Mouse (Mus musculus) hematopoietic stem cell, adult 5-6 weeks (primary cell): ENCODE measurements around the gene Vmp1. TPM values are rescaled to one million over a fixed set of nuclear protein-coding genes. Genes with fewer than 3 reads are reported as not detected.

Experiments used
- ATAC-seq, 2 experiments: fragments of 125-278 bp in 1 of 2; replicated peaks in 1 of 2; 2 replicates each; pipeline ENCODE4 v1.8.0; 2016 to 2017; ENCODE audit warnings: inconsistent platforms in 2 of 2, mild to moderate bottlenecking in 2 of 2, moderate number of reproducible peaks in 2 of 2, low read depth in 1 of 2, moderate TSS enrichment in 1 of 2; ENCODE audit not compliant: low FRiP score in 2 of 2, poor library complexity in 2 of 2, severe bottlenecking in 2 of 2, insufficient read depth in 1 of 2, low TSS enrichment in 1 of 2
- total RNA-seq: library from RNA; stranded (forward); fragments of 172-1452, 232-1000 nt; gene quantifications from 2 replicates; pipeline ENCODE4 v1.2.3, GENCODE M21; 2017

Vmp1 gene
- total RNA-seq, 1 experiment from 2014 or later, result 202 TPM

DNA sequence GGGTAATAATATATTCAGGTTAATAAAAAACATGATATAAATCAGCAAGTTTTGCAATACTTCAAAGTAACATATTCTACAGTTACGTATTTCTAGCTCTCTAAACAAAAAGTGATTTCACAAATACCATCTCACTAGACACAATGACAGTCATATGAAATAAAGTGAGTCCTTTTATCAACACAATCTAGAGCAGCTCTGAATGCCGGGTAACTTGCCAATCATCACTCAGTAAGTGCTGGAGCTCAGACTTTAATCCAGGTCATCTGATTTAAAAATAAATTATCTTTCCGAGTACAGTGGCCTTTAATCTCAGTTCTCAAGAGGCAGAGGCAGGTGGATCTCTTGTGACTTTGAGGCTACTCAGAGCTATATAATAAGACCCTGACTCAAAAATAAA is 2.2 kb downstream of the Vmp1 start:
- no peak for ATAC-seq

DNA sequence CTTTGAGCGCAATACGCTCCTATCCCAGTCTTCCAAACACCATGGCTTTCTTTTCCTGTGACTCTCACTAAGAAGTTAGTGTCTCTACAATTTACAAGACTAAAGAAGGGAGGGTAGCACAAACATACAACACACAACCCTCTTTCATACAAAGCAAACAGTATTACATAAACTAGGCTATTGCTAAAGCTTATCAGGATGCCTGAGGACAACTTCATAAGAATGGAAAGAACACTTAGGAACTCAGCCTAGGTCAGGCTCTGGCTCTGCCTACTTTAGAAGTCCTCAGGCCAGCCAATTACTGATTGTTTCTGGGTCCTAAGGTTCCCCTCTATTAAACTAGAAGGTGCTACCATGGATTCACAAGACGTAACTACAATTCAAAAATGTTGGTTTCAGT is 2.9 kb downstream of the Vmp1 start:
- no peak for ATAC-seq

DNA sequence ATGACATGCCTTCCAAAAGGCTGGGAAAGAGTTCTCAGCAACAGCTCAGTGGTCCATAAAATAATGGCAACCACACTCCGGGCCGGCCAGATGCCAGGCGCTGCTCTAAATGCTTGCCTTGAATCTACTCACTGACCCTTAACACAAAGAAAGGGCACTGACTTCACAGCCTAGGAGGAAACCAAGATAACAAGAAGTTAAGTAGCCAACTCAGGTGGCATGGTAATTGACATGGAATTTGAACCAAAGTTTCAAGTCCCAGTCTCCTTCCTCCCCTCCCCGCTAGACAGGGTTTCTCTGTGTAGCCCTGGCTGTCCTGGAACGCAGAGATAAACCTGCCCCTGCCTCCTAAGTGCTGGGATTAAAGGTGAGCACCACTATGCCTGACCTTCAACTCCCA is 4.7 kb downstream of the Vmp1 start:
- ATAC-seq, result no peak

DNA sequence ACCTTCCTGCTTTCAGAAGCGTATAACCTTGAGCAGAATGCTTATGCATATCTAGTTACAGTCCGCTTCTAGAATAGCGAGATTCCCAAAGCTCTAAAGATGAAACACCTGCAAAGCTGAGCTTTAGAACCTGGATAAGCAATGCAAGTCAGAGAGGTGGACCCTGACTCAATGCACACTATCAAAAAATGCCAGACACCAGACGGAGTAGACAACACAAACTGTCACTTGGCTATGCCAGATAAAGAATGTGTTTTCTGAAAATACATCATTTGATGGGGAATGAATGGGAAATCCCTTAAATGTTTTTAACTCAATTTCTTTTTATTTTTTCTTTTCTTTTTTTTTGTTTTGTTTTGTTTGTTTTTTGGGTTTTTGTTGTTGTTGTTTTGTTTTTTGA is 8.1 kb downstream of the Vmp1 start:
- no peak for ATAC-seq

DNA sequence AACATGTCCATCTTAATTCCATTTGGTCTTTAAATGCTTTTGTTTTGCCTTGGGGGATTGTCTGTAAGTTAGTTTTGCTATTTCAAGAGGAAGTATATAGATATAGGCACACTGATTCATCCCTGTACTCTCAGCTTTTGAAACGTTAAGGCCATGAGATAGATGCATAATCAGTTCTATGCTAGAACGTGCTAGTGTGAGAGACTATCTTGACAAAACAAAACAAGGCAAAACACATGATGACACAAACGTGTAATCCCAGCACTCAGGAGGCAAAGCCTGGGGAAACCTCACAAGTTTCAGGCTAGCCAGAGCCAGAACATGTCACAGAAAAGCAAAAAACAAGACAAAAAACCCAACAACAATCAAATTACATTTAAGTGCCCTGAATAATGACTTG is 10.9 kb downstream of the Vmp1 start:
- ATAC-seq, result no peak

DNA sequence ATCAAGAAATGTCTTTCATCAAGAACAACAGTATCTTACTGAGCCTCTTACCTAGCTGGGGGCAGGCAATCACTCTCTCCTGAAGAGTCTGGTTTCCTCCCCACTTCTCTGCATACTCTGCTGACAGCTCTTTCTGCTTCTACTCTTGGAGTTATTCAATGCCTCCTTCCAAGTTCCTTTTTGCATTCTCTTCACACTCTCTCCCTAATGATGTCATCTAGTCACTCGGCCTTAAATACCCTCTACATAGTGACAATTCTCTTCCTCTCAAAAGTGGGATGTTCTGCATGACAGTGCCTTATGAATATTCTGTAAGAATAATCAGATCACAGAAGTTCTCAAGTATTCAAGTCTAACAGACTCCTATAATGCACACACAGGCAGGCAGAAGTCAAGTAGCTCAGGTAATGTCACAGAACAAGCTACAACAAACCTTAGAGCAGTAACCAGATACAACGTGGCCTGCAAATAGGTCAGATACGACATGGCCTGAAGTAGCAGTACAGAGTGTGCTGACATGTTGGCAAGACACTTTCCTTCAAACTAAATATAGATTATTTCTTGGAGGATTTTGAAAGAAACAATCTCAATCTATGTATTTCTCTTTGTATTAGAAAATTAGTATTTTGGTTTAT is 12.5 kb downstream of the Vmp1 start:
- no peak for ATAC-seq

DNA sequence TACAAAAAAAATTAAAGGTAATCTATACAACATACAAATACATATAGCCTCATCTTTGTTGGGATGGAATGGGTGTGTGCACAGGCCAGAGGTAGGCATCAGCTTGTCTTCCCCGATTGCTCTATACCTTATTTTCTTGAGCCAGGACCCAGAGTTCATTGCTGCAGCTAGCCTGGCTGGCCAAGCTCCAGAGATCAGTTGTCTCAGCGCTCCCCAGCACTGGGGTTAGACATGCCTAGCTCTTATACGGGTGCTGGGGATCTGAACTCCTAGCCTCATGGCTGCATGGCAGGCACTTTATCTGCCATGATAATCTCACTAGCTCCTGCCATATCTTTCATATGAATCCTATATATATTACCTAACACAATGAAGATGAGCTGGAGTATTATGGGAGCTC is 15.5 kb downstream of the Vmp1 start:
- no peak for ATAC-seq

DNA sequence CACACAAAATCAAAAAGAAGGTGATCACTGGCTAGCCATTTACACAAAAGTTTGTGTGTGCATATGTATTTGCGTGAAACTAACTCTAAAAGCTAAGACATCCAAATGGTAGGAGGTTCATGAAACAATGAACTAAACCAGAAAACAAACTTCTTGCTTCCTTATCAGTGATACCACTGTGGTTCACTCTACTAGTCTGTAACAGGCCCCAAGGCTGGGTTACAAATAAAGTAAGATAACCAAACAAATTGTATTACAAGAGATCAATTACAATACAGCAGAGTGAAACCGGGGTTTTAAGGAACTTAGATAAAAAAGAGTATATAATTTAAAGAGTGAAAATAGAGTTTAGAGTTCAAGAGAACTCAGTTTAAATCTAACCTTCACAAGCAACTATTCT is 16.1 kb downstream of the Vmp1 start:
- ATAC-seq, result no peak

DNA sequence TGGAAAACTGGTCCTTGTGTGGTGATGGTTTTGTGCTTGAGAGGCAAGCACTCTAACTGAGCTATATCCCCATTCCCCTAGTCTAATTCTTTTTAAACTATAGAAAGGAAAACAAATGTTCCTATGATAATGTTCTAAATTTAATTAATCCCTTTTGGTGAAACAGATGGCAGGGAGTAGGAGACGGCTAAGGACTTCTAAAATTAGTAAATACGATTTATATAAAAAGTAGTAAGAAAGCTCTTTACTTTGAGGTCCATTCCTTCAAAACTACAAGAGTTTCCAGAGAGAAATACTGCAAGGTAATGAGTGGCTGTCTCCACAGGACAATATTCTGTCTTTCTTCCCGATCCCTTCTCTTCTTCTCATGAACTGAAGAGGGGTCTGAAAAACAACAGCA is 19.2 kb downstream of the Vmp1 start:
- no peak for ATAC-seq

DNA sequence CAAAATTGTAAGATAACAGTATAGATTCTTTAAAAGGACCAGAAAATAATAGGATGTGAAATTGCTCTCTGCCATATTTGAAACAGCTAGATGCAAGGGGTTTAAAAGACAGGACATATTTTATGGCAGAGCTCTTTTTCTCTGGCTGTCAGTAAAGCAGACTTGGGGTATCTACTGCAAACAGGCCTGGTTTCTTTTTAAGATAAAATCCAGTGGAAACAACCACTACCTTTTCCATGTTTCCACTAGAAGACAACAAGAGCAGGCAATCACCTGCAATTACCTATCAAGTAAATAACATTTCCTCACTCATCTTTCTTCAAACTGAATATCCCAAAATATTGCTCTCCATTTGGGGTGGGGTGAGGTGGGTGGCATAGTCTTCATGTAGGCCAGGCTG is 19.7 kb downstream of the Vmp1 start:
- no peak for ATAC-seq

DNA sequence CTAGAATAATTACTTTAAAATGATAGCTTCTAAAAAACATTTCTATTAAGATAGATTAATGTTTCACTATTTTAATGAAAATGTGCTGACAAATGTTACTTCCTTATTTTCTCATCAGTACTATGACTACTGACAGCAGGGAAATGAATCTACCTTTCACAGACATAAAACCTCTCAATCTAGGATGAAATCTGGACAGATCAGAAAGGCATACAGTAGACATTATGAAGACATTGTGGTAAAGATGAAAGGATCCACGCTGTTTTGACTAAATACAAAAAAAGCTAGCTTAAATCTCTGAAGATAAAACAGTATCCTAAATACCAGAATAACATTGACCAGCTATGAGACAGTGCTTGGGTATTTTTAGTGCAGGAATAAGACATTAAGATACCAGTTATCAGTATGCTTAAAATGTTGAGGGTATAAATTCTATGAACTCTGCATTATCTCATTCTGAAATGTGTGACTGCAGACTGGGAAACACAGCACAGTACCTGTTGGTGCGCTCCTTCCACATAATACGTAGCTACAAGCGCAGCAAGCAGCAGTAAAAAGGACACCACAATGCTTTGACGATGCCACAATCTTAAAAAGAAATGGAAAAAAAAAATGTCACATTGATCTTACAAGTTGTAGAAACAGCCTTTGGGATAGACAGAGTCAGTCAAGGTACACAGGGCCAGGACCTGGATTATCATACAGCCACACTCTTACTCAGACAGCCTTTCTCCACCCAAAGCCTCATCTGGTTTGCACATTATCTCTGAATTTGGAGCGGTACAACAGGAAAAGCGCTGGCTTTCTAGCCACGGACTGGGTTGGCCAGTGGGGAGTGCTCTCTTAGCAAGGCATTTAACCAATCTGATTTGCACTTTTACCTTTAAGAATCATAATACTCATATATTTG is 20.4 kb downstream of the Vmp1 start:
- no peak for ATAC-seq

DNA sequence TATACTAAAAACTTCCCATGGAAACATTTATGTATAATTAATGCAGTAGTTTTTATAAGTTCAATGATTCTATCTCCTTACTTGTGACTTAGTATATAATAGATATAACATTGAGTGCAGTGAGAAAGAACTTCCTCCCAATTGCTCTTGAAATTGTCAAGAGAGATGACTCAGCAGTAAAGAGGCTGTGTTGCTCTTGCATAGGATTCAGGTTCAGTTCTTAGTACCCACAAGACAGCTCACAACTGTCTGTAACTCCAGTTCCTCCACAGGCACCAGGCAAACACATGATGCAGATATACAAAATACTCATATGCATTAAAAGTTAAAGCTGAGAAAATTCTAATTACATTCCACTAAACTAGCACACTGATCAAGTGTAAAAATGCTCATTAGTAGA is 25.8 kb downstream of the Vmp1 start:
- ATAC-seq, result 0 out of 4 replicates have a peak, but pooled peaks of 1 of the 2 experiments have one; percentile 27

DNA sequence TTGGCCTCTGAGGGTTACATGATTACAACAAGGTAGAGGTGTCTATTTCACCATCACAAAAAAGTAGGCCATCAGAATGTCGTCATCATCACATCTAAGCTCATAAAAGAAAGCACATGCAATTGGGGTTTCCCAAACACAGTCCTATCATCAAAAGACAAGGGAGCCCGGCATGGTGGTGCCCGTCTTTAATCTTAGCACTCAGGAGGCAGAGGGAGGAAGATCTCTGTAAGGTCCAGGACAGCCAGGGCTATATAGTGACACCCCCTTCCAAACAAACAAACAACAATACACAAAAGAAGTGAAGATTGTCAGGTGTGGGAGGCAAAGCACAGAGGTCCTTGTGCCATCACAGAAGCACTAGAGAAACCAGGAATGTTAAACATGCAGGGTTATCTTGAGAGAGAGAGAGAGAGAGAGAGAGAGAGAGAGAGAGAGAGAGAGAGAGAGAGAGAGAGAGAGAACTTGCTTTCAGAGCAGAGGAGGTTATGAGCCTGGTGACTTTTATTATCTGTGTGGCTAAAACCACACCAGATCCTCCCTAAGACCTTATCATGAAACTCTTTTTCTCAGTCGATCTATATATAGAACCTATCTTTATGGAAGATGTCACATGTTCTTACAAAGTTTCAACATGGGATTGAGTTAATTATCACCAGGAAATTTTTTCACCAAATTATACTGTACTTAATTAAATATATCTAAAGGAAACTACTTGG is 26.6 kb downstream of the Vmp1 start:
- ATAC-seq, result no peak

DNA sequence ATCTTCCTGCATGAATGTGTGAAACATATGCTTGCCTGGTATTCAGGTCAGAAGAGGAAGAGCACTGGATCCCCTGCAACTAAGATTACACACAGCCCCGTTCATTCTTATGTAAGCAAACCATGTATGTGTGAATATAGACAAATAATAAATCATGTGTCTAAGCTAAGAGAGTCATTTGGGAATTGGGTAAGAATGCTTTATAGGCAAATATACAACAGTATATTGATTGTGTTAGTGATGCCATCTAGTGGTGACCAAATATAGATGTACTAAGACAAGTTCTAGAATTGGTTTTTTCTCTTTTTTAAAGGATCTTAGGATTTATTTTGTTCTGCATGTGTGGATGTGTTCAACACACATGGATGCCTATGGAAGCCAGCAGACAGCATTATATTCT is 28.0 kb downstream of the Vmp1 start:
- peak; percentile 39 to 49; a peak in 1 of 4 replicates for ATAC-seq

DNA sequence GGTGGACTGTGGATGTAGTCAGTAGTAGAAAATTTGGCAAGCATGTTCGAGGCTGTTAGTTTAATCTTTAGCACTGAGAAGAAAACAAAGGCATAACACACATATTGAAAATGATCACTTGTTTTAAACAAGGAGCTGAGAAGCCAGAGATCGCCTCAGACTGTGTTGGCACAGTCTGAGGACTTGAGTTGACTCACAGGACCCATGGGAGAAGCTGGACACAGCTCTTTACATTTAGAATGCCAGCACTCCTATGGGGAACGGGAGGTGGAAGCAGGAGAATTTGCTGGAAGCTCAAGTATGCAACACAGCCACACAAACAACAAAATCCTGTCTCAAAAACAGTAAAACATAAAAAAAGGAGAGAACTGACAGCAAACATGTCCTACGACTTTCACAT is 29.5 kb downstream of the Vmp1 start:
- no peak for ATAC-seq

DNA sequence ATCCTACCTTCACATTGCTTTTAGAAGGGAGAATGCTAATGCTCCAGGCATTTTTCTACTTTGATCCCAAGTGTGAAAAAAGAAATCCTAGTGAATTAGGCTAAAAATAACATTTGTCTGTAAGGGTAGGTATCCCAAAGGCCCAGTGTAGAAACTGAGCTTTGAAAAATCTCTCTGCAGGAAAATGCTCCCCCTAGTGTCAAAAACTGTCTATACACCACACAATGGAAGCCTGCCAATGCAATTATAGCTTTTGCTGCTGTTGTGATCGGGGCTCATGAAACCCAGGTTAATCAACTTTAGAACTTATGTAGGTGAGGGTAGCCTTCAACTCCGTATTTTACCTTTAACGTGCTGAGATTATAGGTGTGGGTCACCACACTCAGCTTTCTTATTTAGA is 30.2 kb downstream of the Vmp1 start:
- peak; percentile 46 to 71; a peak in 2 of 4 replicates for ATAC-seq

DNA sequence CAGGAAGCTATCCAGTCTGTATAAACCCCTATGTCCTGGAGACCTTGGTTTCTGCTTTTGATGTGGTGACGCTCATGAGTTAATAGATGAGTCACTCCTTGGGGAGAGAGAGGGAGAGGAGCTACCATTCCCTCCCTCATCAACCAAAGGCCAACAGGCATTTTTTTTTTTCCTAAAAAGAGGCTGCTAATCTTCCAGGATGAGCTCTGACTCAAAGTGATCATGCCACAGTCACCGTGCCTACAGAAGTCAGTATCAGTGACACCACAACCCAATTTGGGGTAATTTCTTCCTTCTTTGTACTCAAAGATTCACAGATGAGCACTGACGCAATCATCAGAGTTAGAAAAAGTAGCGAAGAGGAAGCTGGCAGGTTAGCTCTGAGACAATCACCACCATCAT is 31.1 kb downstream of the Vmp1 start:
- ATAC-seq, result peak; percentile 27 to 32; a peak in 2 of 4 replicates

DNA sequence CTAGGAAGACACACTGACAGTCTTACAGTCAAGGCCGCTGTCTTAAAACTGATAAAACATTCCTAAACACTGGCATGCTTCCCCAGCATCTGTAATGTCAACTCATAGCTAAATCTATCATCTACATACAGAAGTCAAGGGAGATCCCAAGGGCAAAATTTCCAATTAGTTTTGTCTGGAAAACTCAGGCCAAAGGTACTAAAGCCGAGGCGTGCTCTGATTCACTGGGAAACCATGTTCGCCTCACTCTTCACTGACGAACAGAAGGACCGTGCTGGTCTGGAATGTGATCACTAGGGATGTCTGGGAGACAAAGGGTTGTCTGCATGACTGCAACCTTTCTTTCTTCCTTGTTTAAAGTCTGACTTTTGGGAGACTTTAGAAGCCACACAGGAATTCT is 33.0 kb downstream of the Vmp1 start:
- no peak for ATAC-seq
